Mouse (Mus musculus) MEL-GATA-1-ER (cell line): Measurements from ENCODE around the gene B830017H08Rik.
A peak's percentile ranks its signal among the peaks of the same experiment; 100 is the strongest.

Source experiments
- DNase-seq: peaks from one replicate; pipeline ENCODE4 v3.0.0-alpha.2; 2012; ENCODE audit warnings: low read depth; ENCODE audit errors: extremely low read depth

The B830017H08Rik gene

DNA sequence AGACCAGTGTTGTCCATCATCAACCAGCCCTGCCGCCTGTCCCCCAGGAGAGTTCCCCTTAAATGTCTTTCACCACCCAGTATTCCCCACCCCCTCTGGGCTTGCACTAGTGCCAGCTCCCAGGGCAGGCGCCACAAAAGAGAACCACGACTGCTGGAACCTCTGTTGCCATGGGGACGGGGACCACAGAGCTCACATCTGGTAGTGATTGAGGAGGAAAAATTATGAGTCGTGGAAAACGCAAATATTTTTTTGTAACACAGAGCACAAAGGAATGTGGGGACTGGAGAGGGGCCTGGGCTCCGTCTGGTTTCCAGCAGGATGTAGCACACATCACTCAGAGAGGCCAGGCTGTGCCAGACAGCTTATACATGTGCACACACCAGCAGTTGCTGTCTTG lies 23.2 kb upstream of the B830017H08Rik start:
- no peak for DNase-seq

DNA sequence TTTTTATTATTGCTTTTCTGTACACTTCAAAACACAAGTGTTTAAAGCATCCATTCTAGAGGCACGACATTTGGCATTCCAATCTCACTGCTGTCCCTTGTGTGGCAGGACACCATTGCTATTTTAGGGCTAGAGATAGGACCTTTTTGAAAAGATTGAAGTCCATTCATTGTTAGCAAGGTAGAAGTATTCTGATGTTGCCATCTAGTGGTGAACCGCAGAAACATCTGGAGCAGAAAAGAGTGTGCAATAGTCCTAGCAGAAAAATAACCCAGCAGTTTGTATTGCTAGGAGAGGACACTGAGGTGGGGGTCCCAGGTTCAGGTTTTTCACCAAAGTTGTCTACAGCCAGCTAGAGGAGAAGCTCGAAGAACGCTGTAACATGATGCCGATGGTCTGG lies 20.8 kb upstream of the B830017H08Rik start:
- peak; percentile 42 for DNase-seq

DNA sequence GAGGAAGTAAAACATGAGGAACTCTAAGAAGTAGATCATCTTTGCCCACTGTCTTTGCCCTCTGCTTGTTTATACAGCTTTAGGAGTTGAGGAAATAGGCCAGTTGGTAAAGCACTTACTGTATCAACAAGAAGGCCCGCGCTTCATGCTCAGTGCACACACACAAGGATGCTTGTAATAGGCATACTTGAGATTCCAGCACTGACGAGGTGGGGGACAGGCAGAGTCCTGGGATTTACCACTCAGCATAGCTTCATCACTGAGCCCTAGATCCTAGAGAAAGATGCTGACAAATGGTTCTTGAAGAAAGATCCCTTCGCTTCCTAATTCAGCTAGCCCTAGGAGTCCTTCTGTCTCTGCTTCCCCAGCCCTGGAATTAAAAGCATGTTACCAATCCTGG lies 19.7 kb upstream of the B830017H08Rik start:
- no peak for DNase-seq

DNA sequence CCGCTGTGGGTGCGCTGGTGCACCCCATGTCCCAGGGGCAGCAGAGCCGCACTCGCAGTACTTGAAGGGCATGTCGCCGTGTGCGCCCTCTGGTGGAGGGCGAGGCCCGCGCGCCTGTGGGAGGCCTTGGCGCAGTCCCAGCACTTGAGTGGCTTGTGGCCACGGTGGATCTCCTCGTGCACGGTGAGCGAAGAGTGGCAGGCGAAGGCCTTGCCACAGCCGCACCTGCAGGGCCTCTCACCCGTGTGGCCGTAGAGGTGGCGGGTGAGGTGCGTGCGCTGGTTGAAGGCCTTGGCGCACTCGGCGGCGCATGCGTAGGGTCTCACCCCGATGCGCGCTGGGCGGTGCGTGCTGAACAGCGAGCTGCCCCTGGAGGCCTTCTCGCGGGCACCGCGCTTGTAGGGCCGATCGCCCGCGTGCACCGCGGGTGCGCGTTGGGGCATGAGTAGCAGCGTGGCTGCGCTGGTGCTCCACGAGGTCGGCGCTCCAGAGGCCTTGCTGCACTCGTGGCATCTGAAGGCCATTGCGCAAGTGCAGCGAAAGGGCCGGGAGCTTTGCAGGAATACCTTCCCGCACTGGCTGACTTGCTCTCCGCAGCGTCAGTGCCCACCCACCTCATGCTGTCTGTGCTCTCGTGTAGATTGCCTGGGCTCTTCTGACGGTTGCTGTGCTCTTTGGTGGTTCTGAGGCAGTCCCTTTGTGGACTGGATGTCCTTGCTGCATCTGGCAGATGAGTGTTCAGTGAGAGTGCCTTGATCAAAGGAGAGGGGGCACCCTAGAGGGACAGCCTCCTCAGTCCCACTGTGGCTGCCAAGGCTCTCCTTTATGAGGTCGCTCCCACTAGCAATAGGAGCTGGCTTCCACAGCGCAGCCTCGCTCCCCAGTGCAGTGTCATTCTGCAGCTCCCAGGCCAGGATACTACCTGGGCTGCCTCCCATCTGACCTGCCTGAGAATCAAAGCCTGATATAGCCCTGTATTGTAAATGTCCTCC lies 17.2 kb upstream of the B830017H08Rik start:
- DNase-seq = peak; percentile 68

DNA sequence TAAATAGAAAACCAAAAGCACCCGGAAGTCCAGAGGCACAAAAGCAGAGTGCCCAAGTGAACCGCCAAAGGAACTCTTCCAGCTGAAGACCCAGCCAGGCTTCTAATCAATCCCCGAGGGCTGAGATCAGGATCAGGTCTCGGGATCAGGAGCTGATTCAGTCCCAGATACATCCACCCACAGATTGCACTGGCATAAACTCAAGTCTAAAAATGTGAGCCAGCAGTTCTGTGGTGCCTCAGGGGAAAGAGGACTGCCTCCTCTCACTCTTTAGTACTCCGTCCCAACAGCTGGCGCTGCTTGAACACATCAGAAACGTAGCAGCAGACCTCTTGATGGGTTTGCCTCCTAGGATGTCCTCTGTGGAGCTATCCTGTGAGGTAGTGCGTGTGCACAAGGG lies 16.4 kb upstream of the B830017H08Rik start:
- DNase-seq = no peak

DNA sequence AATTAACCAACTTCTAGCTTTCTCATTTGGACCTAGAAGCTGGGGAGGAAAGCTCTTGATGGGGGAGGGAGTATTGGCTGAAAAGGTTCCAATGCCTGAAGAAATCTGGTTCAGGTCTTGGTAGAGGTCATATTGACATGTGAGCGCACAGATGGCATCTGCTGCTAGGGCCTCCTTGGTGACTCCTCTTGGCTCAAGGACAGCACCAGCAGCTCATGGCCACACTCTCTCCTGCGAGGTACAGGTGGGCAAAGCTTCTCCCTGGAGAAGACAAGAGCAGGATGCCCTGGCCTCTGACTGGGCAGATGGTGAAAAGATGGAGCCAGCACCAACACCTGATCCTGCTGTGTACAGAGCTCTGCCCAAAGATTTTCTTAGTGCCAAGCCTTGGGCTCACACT lies 6.4 kb upstream of the B830017H08Rik start:
- DNase-seq = no peak

DNA sequence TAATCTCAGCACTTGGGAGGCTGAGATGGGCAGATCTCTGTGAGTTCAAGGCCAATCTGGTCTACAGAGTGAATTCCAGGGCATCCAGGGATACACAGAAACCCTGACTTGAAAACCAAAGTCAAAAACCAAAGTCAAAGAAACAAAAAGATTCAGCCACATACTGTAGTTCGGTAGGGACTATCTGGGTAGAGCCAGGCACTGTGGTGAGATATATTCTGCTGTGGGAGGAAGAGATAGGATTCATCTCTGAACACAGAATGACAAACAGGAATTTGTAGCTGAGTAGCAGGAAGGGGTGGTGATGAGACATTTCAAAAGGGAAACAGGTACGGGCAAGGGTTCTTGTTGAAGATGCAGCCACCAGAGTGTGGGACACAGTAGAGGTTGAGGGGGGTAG lies 4.7 kb upstream of the B830017H08Rik start:
- peak; percentile 50 for DNase-seq

DNA sequence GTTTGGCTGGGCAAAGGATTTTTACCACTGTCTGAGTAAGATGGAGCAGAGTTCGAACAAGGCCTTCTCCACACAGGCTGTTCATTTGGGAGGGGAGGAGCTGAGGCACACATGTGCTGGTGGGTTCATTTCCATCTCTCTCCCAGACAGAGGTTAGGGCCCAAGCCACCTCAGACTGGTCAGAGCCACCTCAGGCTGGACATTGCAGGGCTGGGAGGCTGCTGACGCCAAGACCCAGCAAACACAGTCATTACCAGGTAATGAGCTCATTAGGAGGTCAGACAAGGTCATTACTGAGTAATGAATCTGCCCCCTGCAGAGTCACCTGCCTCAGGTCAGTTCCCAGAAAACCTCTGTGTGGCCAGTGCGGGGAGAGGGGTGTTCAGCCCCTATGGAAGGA lies 4.1 kb upstream of the B830017H08Rik start:
- no peak for DNase-seq

DNA sequence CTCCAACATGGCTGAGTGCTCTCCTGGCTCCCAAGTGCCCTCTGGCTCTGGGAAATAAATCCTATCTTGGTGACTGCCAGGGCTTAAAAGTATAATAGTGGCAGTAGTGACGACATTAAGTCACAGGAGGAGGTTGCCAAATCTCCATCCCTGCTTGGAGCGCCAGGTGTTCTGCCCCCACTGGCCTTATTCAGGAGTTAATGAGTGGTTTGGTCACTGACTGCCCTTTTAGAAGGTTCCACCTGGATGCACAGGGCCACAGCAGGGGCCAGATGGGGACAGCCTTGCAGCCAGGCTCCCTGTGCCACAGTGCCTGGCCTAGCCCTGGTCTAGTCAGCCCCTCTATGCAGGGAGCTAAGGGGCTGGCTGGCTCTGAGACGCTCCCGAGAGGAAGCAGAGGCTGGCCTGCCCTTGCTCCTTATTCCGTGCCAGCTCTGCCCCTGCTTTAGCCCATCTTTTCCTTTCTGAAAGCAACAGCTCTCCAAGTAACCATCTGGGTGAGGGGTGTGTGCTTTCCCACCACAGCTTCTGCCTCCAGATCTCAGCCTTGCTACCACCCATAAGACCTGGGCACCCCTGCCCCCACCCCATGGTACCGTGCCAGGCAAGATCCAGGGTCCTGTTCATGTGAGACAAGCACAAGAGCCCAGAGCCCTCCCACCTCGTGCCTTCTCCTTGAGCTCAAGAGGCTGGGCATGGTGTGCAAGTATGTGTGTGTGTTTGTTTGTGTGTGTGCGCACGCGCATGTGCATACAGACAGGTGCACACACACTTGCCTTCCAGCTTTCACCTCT lies 2.3 kb upstream of the B830017H08Rik start:
- no peak for DNase-seq

DNA sequence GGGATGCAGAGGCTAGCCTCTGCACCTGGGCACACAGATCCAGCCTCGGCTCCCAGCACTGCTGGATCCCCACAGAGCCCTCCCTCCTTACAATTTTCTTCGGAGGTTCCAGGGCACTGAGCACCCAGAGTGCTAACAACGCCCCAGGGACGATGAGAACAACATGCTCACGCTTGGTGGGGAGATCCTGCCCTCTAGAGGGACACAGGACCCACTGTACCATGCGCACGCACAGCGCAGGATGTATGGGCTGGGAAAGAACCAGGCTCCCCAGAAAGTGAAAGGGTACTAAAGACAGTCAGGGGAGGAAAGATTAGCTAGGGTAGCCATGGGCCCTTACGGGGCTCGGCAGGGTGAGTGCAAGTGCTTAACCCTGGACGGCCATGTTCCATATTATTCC lies 1.1 kb upstream of the B830017H08Rik start:
- no peak for DNase-seq

DNA sequence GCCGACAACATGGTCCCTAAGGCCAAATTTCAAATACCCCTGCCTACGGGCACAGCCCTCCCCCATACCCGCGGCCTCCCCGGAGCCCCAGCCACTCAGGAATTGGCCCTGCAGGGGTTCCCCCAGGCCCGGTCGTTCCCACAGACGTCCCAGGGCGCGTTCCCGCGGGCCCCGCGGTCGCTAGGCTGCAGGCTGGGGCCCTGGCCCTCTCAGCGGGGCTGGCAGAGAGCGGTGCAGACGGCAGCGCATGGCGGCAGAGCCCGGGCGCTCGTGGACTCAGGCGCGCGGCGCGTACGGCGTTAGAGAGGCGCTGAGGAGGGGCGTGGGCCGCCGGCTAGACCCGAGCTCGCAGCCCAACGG lies 380 bp downstream of the B830017H08Rik start:
- DNase-seq = no peak

DNA sequence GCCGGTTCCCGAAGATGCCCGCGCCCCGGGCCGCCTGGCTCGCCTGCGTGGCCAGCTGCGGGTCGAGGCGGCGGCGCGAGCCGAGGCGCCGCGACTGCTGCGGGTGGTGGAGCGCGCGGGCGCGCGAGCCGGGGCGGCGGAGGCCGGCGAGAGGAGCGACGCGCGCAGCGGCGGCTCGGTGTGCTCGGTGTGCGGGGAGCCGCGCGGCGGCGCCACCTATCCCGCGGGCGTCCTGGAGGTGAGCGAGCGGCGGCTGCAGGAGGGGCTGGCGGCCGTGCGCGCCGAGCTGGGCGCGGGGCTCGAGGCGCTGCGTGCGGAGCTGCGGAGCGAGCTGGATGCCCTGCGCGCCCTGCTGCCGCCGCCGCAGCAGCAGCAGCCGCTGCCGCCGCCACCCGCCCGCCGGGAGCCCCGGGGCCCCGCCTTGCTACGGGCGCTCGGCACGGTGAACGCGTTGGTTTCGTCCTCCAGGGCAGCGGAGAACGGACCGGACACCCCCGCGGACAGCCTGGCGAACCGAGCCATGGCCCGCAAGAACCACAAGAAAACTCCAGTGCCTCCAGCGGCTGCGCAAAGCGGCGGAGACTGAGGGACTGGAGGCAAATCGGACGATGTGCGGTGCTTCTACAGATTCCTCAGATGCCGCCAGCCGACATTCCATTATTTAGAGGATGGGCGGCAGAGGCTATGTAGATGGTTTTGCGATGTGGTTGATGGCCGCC lies 919 bp downstream of the B830017H08Rik start:
- no peak for DNase-seq

DNA sequence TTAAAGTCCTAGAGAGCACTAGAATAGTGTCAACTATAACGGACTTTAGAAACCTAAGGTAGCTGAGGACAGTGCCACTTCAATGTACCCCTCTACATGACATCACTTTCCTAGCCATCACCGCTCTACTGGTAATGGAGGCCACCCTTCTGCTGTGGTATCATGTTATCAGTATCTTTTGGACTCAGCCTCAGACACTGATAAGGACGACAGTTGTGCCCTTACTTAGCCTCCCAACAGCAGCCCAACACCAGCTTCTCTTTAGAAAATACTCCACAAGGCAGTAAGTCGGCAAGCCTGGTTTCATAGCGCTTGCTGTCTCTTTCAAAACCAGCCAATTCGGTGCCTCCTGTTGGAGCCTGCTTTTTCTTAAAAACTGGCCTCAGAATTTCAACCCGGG lies 1.6 kb downstream of the B830017H08Rik start:
- no peak for DNase-seq

DNA sequence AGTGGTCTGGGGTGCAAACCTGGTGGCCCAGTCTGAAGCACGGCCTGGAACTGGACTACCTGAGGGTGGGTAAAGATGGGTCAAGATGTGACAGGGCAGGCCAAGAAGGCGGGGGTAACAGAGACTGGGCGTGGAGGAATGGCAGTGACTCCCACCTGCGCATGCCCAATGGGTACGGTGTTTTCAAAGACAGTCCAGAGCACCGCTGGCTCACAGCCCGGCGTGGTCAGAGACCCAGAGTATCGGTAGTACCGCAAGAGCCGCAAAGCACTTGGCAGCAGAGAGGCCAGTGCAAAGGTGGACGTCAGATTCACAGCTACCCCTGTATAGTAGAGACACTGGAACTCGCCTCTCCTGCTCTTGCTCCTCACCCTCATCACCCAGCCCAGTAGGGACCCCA lies 2.6 kb downstream of the B830017H08Rik start:
- DNase-seq = no peak

DNA sequence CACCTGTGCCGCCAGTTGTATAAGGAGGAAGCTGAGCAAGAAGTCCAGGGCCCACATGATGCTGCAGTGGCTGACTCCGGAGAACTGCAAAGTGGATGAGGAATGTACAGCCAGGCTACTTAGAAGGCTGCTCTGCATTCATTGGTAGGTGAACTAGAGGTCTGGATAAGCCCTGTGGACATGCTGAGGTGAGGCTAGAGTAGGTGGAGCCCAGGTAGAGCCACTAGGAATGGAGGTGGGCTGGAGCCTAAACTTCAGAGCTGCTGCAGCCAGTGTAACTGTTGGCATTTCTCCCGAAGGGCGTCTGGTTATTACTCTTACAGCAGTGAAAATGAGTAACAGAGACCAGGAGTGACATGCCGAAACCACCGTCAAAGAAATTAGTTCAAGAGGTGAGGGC lies 5.1 kb downstream of the B830017H08Rik start, which contains the start of gene Car15:
Gene Car15, minus strand, starts transcription at position 314 of the 400 bp plus-strand sequence.
- DNase-seq = no peak

DNA sequence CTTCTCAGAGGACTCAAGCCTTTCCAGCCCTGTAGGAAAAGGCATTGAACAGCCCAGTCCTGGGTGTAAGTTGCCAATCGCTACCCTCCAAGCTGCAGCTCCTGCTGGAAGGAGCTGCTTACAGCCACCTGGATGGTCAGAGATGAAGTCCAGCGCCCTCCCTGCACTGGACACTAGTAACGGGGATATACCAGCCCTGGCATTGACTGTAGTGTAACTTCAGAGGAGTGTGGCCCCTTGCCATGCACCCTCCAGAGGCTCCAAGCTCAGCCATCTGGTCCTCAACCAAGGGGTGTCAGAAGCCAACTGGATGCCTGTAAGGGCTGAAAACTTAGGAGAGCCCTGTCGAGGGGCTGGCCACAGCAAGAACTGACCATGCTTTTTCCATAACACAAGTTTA lies 7.1 kb downstream of the B830017H08Rik start:
- DNase-seq = no peak

DNA sequence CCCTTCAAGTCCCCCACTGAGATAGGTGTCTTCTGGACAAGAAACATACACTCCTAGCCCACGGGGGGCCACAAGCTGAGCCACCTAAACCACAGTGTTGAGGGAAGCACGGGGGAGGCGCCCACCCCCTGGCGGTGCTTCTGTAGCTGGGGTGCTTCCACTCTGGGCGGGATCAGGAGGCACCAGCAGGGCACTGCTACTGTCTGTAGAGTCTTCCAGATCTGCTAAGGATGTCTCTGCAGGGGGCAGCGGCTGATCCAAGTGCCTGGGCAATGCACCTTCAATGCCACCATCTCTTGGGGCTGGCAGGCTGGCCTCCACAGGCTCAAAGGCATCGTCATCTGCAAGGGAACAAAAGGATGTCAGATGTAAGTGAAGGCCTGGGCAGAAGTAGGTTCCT lies 9.5 kb downstream of the B830017H08Rik start:
- no peak for DNase-seq

DNA sequence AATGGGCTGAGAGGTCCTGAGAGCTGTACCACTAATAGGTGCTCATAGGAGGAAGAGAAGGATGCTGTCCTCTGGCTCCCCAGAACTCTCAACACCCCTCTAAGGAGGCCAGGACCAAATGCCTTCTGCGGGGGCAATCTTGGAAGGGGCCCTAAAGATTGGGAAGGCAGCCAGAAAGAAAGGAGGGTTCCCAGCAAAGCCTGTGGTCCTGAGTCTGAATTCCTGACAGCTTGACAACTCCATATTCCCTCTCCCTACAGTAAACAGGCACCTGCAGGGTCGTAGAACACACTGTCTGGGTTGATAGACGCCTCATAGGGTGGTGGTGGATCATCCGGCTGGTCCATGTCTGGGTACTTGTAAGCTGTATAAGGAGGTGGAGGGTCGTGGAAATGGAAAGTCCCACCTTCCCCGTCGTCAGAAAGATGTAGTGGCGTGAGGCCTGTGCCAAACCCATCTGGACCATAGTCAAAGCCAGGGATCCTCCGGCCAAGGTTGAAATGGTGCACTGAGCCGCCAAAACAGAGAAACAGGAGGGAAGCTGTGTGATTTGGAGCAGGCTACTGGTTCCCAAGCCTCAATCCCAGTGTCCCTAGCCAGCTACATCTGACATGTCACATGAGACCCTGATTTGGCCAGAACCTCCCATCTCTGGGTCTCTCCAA lies 10.9 kb downstream of the B830017H08Rik start:
- DNase-seq = no peak

DNA sequence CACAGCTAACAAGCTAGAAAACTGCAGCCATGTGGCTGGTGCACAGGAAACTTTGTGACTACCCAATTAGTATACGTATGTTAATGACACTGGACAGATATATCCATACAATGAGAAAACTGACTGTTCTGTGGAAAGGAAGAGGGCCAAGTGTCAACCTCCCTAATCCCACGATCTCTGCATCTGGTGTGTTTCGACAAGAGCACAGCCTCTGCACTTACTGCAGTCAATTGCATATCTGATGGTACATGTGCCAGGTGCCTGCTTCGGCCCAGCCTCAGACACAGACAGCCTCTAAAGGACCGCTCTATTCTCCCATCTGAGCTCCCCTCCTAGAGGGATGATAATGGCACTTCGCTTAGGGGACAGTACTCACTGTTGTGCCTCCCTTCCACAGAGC lies 15.5 kb downstream of the B830017H08Rik start:
- DNase-seq = no peak

DNA sequence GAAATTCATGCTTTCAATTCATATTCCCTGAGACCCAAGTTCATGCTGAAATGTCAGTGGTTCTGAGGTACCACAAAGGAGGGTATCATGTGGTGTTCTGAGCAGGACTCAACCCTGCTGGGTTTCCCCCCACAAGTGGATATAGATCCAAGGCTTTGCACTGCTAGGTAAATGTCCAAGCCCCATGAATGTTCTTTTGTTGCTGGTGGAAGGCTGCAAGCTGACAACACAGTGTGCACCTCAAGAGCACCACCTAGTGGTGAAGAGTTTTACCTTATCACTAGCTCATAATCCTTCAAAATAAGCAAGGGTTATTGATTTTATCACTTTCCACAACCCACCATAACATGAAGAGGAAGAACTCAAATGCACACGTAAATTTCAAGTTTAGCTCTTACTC lies 16.0 kb downstream of the B830017H08Rik start:
- peak; percentile 23 for DNase-seq

DNA sequence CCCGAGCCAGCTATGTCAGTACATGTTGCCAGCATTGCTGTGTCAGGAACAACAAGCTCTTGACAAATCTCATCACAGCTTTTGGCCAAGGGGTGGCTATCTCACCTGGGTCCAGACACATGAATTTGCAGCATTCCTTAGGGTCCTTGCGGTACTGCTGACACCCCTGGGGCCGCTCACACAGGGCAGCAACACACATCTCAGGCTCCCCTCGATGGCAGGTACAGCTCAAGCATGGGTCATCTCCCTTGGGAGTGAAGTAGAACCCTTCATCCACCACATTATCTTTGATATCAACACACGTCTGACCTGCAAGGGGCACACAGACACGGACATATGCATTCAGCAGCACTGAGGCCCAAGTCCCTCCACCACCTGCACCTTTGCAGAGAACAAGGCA lies 16.6 kb downstream of the B830017H08Rik start:
- no peak for DNase-seq
